Mouse (Mus musculus): ENCODE results near the gene Mroh2a. TPM values are rescaled to one million over a fixed set of nuclear protein-coding genes. Genes with fewer than 3 reads are reported as not detected.

The Mroh2a gene
- polyA plus RNA-seq, 1 experiment from 2014 or later = 1.4 TPM

- Histone ChIP-seq H3K4me1 (ENCODE audit: control insufficient read depth, insufficient read depth, low read length) (no peaks in the 10 kb centered on the region), H3K9me3 (ENCODE audit: control insufficient read depth, low read length) (peaks cover 51% of the 10 kb centered on the region), H3K9ac (ENCODE audit: low read depth, low read length) (no peak overlapping the region), H3K27ac (ENCODE audit: low read depth, low read length) (no peak overlapping the region), H3K4me3 (ENCODE audit: low read length) (no peak overlapping the region), H3K36me3 (ENCODE audit: control insufficient read depth, insufficient read depth, low read length) (no peaks in the 10 kb centered on the region), H3K27me3 (ENCODE audit: control insufficient read depth, insufficient read depth, low read length) (no peaks in the 10 kb centered on the region), H3K4me2 (replicated peaks; ENCODE audit: low read depth, low read length) (no peak overlapping the region)
- ATAC-seq (ENCODE audit: low FRiP score, low TSS enrichment) = peak; percentile 20; the same call in 1 of the 2 replicates
- WGBS = 72% methylated on average over 4 of the region's 4 CpGs
Measured at GRCm38 (mm10) chr1:88296171-88296920, 69.6 kb downstream of the Mroh2a start.

- H3K9me3 ChIP-seq (ENCODE audit: control insufficient read depth, low read length) = peaks cover 56% of the 10 kb centered on the region
- ATAC-seq (ENCODE audit: low FRiP score, low TSS enrichment) = no peak
- WGBS = 68% methylated on average over 7 of the region's 7 CpGs
Measured at GRCm38 (mm10) chr1:88297480-88298258, 70.9 kb downstream of the Mroh2a start.

GRCm38 (mm10) chr1:88298686-88299528, 72.1 kb downstream of the Mroh2a start:
- Histone ChIP-seq H3K4me2 (replicated peaks; ENCODE audit: low read depth, low read length) (no peak overlapping the region), H3K36me3 (ENCODE audit: control insufficient read depth, insufficient read depth, low read length) (no peaks in the 10 kb centered on the region), H3K4me3 (ENCODE audit: low read length) (no peak overlapping the region), H3K4me1 (ENCODE audit: control insufficient read depth, insufficient read depth, low read length) (no peaks in the 10 kb centered on the region), H3K27me3 (ENCODE audit: control insufficient read depth, insufficient read depth, low read length) (no peaks in the 10 kb centered on the region), H3K9me3 (ENCODE audit: control insufficient read depth, low read length) (peaks cover 66% of the 10 kb centered on the region), H3K27ac (ENCODE audit: low read depth, low read length) (no peak overlapping the region), H3K9ac (ENCODE audit: low read depth, low read length) (no peak overlapping the region)
- ATAC-seq (ENCODE audit: low FRiP score, low TSS enrichment) = no peak
- 64% methylated on average over 4 of the region's 4 CpGs for WGBS

More at GRCm38 (mm10) chr1:88297480-88298258, 70.9 kb downstream of the Mroh2a start:
- no peak overlapping the region for H3K27ac ChIP-seq (ENCODE audit: low read depth, low read length)
- H3K4me2 ChIP-seq (replicated peaks; ENCODE audit: low read depth, low read length) = no peak overlapping the region
- no peak overlapping the region for H3K9ac ChIP-seq (ENCODE audit: low read depth, low read length)
- H3K27me3 ChIP-seq (ENCODE audit: control insufficient read depth, insufficient read depth, low read length) = no peaks in the 10 kb centered on the region
- H3K36me3 ChIP-seq (ENCODE audit: control insufficient read depth, insufficient read depth, low read length) = no peaks in the 10 kb centered on the region
- H3K4me3 ChIP-seq (ENCODE audit: low read length) = no peak overlapping the region
- no peaks in the 10 kb centered on the region for H3K4me1 ChIP-seq (ENCODE audit: control insufficient read depth, insufficient read depth, low read length)

DNA sequence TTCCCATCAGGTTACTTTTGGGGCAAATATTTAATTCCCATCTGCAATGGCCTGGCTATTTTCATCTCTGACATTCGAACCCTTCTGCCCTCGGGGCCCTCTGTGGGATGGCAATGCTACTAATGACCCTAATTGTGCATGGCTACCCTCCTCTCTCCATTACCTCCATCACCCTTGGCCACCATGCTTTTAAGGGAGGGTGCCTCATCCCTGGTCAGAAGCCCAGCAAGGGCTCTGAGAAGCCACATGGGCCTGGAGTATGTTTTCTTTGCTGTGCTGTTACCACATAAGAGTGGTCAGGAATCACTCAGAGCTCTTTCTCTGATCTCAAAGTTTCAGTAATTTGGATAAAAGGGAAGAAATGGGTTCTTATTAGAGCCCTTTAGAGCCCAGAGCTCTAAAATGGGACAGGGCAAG, 72.8 kb downstream of the Mroh2a start:
- no peaks in the 10 kb centered on the region for H3K27me3 ChIP-seq (ENCODE audit: control insufficient read depth, insufficient read depth, low read length)
- 82% methylated on average over 2 of the region's 2 CpGs for WGBS
- H3K4me2 ChIP-seq (replicated peaks; ENCODE audit: low read depth, low read length) = no peak overlapping the region
- H3K27ac ChIP-seq (ENCODE audit: low read depth, low read length) = no peak overlapping the region
- no peaks in the 10 kb centered on the region for H3K36me3 ChIP-seq (ENCODE audit: control insufficient read depth, insufficient read depth, low read length)
- H3K9ac ChIP-seq (ENCODE audit: low read depth, low read length) = no peak overlapping the region
- H3K4me1 ChIP-seq (ENCODE audit: control insufficient read depth, insufficient read depth, low read length) = no peaks in the 10 kb centered on the region
- H3K9me3 ChIP-seq (ENCODE audit: control insufficient read depth, low read length) = peaks cover 72% of the 10 kb centered on the region
- H3K4me3 ChIP-seq (ENCODE audit: low read length) = no peak overlapping the region
- no peak for ATAC-seq (ENCODE audit: low FRiP score, low TSS enrichment)

GRCm38 (mm10) chr1:88300301-88301050, 73.7 kb downstream of the Mroh2a start:
- no peak overlapping the region for H3K9ac ChIP-seq (ENCODE audit: low read depth, low read length)
- peaks cover 81% of the 10 kb centered on the region for H3K9me3 ChIP-seq (ENCODE audit: control insufficient read depth, low read length)
- WGBS = 46% methylated on average over 5 of the region's 5 CpGs
- H3K27ac ChIP-seq (ENCODE audit: low read depth, low read length) = no peak overlapping the region
- H3K36me3 ChIP-seq (ENCODE audit: control insufficient read depth, insufficient read depth, low read length) = no peaks in the 10 kb centered on the region
- H3K4me1 ChIP-seq (ENCODE audit: control insufficient read depth, insufficient read depth, low read length) = no peaks in the 10 kb centered on the region
- no peak overlapping the region for H3K4me3 ChIP-seq (ENCODE audit: low read length)
- peak; percentile 37; the same call in 1 of the 2 replicates for ATAC-seq (ENCODE audit: low FRiP score, low TSS enrichment)
- H3K27me3 ChIP-seq (ENCODE audit: control insufficient read depth, insufficient read depth, low read length) = no peaks in the 10 kb centered on the region
- H3K4me2 ChIP-seq (replicated peaks; ENCODE audit: low read depth, low read length) = no peak overlapping the region

- Histone ChIP-seq H3K9me3 (ENCODE audit: control insufficient read depth, low read length) (peaks cover 83% of the 10 kb centered on the region), H3K4me3 (ENCODE audit: low read length) (no peak overlapping the region), H3K4me1 (ENCODE audit: control insufficient read depth, insufficient read depth, low read length) (no peaks in the 10 kb centered on the region), H3K9ac (ENCODE audit: low read depth, low read length) (no peak overlapping the region), H3K36me3 (ENCODE audit: control insufficient read depth, insufficient read depth, low read length) (no peaks in the 10 kb centered on the region), H3K27ac (ENCODE audit: low read depth, low read length) (no peak overlapping the region), H3K4me2 (replicated peaks; ENCODE audit: low read depth, low read length) (no peak overlapping the region), H3K27me3 (ENCODE audit: control insufficient read depth, insufficient read depth, low read length) (no peaks in the 10 kb centered on the region)
- 69% methylated on average over 9 of the region's 9 CpGs for WGBS
- ATAC-seq (ENCODE audit: low FRiP score, low TSS enrichment) = no peak
Measured at GRCm38 (mm10) chr1:88301121-88302014, 74.6 kb downstream of the Mroh2a start.

DNA sequence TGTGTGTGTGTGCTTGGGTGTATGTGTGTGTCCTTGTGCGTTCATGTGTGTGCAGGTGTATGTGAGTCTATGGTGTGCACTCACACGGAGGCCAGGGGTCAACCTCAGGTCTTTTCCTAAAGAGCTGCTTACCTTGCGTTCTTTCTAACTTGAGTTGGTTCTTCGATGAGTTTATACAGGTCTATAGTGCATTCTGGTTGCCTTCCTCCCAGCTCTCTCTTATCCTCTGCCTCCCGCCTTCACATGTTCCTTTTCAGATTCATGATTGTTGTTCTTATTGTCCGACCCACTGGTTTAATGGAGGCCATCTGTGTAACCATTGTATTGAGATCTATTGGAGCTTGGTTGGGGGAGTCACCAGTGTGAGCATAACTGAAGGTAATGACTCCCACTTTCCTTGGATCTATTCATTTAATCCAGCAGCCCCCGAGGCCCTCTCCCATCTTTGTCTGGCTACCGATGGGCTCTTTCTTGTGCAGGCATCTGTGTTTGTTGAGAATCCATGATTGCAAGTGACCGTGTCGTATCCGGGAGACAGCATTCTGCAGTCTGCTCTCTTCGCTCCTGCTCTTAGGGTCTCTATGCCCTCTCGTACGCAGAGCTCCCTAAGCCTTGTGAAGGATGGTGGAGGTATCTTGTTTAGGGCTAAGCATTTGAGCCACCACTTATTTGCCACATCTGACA, 75.4 kb downstream of the Mroh2a start:
- Histone ChIP-seq H3K9me3 (ENCODE audit: control insufficient read depth, low read length) (peaks cover 92% of the 10 kb centered on the region), H3K9ac (ENCODE audit: low read depth, low read length) (no peak overlapping the region), H3K4me1 (ENCODE audit: control insufficient read depth, insufficient read depth, low read length) (no peaks in the 10 kb centered on the region), H3K27me3 (ENCODE audit: control insufficient read depth, insufficient read depth, low read length) (no peaks in the 10 kb centered on the region), H3K4me2 (replicated peaks; ENCODE audit: low read depth, low read length) (no peak overlapping the region), H3K36me3 (ENCODE audit: control insufficient read depth, insufficient read depth, low read length) (no peaks in the 10 kb centered on the region), H3K27ac (ENCODE audit: low read depth, low read length) (no peak overlapping the region), H3K4me3 (ENCODE audit: low read length) (no peak overlapping the region)
- WGBS = 67% methylated on average over 14 of the region's 14 CpGs
- ATAC-seq (ENCODE audit: low FRiP score, low TSS enrichment) = no peak
